Mouse (Mus musculus) limb, embryonic 15.5 days (tissue): ENCODE measurements around the gene Gm42791. TPM values are rescaled to one million over a fixed set of nuclear protein-coding genes. Genes with fewer than 3 reads are reported as not detected.

Source experiments
- ATAC-seq: fragments of 200-750 bp; cut with Nextera tagmentation; 2 replicates; pipeline ENCODE4 v1.8.0; 2017; ENCODE audit warnings: low read depth, moderate TSS enrichment; ENCODE audit not compliant: insufficient number of reproducible peaks, low FRiP score, low TSS enrichment
- H3K27ac ChIP-seq: fragments of 300-500 bp; sonication (generic); 2 replicates; pipeline ENCODE4 v1.5.1; 2015; ENCODE audit warnings: moderate library complexity, mild to moderate bottlenecking, inconsistent platforms
- H3K27me3 ChIP-seq: fragments of 300-500 bp; sonication (generic); 2 replicates; pipeline ENCODE4 v1.6.1; 2015; ENCODE audit warnings: inconsistent platforms
- H3K36me3 ChIP-seq: fragments of 300-500 bp; sonication (generic); 2 replicates; pipeline ENCODE4 v1.6.1; 2015; ENCODE audit warnings: inconsistent platforms
- H3K4me1 ChIP-seq: fragments of 300-500 bp; sonication (generic); 2 replicates; pipeline ENCODE4 v1.6.1; 2015; ENCODE audit warnings: inconsistent platforms
- H3K4me2 ChIP-seq: fragments of 300-500 bp; sonication (generic); 2 replicates; pipeline ENCODE4 v1.6.1; 2015; ENCODE audit warnings: mild to moderate bottlenecking, inconsistent platforms
- H3K4me3 ChIP-seq: fragments of 300-500 bp; sonication (generic); 2 replicates; pipeline ENCODE4 v1.5.1; 2015; ENCODE audit warnings: mild to moderate bottlenecking, inconsistent platforms
- H3K9ac ChIP-seq: fragments of 300-500 bp; sonication (generic); 2 replicates; pipeline ENCODE4 v1.6.1; 2015; ENCODE audit warnings: inconsistent platforms
- H3K9me3 ChIP-seq: fragments of 300-500 bp; sonication (generic); 2 replicates; pipeline ENCODE4 v1.6.1; 2016; ENCODE audit warnings: inconsistent platforms
- WGBS: fragments of 180-500 bp; shearing (Covaris S2); methylation state at CpG from one replicate; pipeline ENCODE4 v1.1.7; 2015; 5-methylcytosine and 5-hydroxymethylcytosine counted together
- polyA plus RNA-seq: library from polyadenylated mRNA; unstranded; fragments of >200 nt; fragmentation: Nextera tagmentation; extraction: Ambion mirVana; gene quantifications from 2 replicates; pipeline ENCODE4 v1.2.1, GENCODE M21; 2015

The Gm42791 gene
- polyA plus RNA-seq, 1 experiment from 2014 or later = 3.7 TPM

- Histone ChIP-seq H3K27me3 (no peaks in the 10 kb centered on the region), H3K27ac (no peak overlapping the region), H3K9me3 (no peaks in the 10 kb centered on the region), H3K4me3 (no peak overlapping the region), H3K9ac (no peak overlapping the region), H3K4me1 (0 out of 2 replicates have a peak, but pooled peaks cover 5% of the 10 kb centered on the region), H3K4me2 (no peak overlapping the region), H3K36me3 (peaks cover 41% of the 10 kb centered on the region)
- no peak for ATAC-seq
- 41% methylated on average over 5 of the region's 5 CpGs for WGBS
These were observed 99.9 kb downstream of the Gm42791 start for GRCm38 (mm10) chr5:148895034-148895433.

GRCm38 (mm10) chr5:148890237-148890636 is 104.7 kb downstream of the Gm42791 start:
- WGBS = 95% methylated on average over 4 of the region's 4 CpGs
- Histone ChIP-seq H3K4me1 (0 out of 2 replicates have a peak, but pooled peaks cover 5% of the 10 kb centered on the region), H3K9ac (no peak overlapping the region), H3K4me3 (no peak overlapping the region), H3K36me3 (peaks cover 57% of the 10 kb centered on the region), H3K9me3 (no peaks in the 10 kb centered on the region), H3K27ac (no peak overlapping the region), H3K4me2 (no peak overlapping the region), H3K27me3 (no peaks in the 10 kb centered on the region)
- ATAC-seq = no peak

- no peak overlapping the region for H3K9ac ChIP-seq
- WGBS = 89% methylated on average over 6 of the region's 6 CpGs
- H3K4me1 ChIP-seq = no peaks in the 10 kb centered on the region
- H3K27ac ChIP-seq = no peak overlapping the region
- no peak overlapping the region for H3K4me3 ChIP-seq
- ATAC-seq = no peak
- no peaks in the 10 kb centered on the region for H3K27me3 ChIP-seq
- no peak overlapping the region for H3K4me2 ChIP-seq
- no peaks in the 10 kb centered on the region for H3K9me3 ChIP-seq
- H3K36me3 ChIP-seq = peaks cover 59% of the 10 kb centered on the region
These were observed 106.9 kb downstream of the Gm42791 start for GRCm38 (mm10) chr5:148888032-148888431.

- Histone ChIP-seq H3K9ac (no peak overlapping the region), H3K4me3 (no peak overlapping the region)
These were observed 108.9 kb downstream of the Gm42791 start for GRCm38 (mm10) chr5:148885821-148886609.

GRCm38 (mm10) chr5:148883671-148884070 is 111.3 kb downstream of the Gm42791 start:
- no peak overlapping the region for H3K4me2 ChIP-seq

More at GRCm38 (mm10) chr5:148885821-148886609, 108.9 kb downstream of the Gm42791 start:
- 41% methylated on average over 22 of the region's 22 CpGs for WGBS
- Histone ChIP-seq H3K27ac (no peak overlapping the region), H3K27me3 (no peaks in the 10 kb centered on the region), H3K36me3 (peaks cover 48% of the 10 kb centered on the region), H3K9me3 (no peaks in the 10 kb centered on the region), H3K4me1 (no peaks in the 10 kb centered on the region), H3K4me2 (no peak overlapping the region)
- ATAC-seq = peak; percentile 67; the same call in 1 of the 2 replicates

GRCm38 (mm10) chr5:148879218-148879617 is 115.7 kb downstream of the Gm42791 start:
- peaks cover 64% of the 10 kb centered on the region for H3K36me3 ChIP-seq
- H3K27ac ChIP-seq = no peak overlapping the region
- no peak overlapping the region for H3K9ac ChIP-seq
- no peaks in the 10 kb centered on the region for H3K4me1 ChIP-seq
- WGBS = 75% methylated on average over 6 of the region's 6 CpGs
- ATAC-seq = no peak
- no peaks in the 10 kb centered on the region for H3K27me3 ChIP-seq
- H3K9me3 ChIP-seq = no peaks in the 10 kb centered on the region
- H3K4me2 ChIP-seq = no peak overlapping the region
- H3K4me3 ChIP-seq = no peak overlapping the region

More at GRCm38 (mm10) chr5:148883671-148884070, 111.3 kb downstream of the Gm42791 start:
- H3K9ac ChIP-seq = no peak overlapping the region
- 76% methylated on average over 8 of the region's 8 CpGs for WGBS
- H3K4me3 ChIP-seq = no peak overlapping the region
- H3K27ac ChIP-seq = no peak overlapping the region
- H3K4me1 ChIP-seq = no peaks in the 10 kb centered on the region
- no peak for ATAC-seq
- peaks cover 44% of the 10 kb centered on the region for H3K36me3 ChIP-seq
- no peaks in the 10 kb centered on the region for H3K27me3 ChIP-seq
- H3K9me3 ChIP-seq = no peaks in the 10 kb centered on the region

GRCm38 (mm10) chr5:148873116-148873515 is 121.8 kb downstream of the Gm42791 start:
- Histone ChIP-seq H3K9me3 (no peaks in the 10 kb centered on the region), H3K9ac (no peak overlapping the region), H3K27ac (no peak overlapping the region), H3K36me3 (peaks cover 42% of the 10 kb centered on the region), H3K4me3 (no peak overlapping the region), H3K27me3 (no peaks in the 10 kb centered on the region), H3K4me2 (no peak overlapping the region), H3K4me1 (no peaks in the 10 kb centered on the region)
- ATAC-seq = no peak
- WGBS = 87% methylated on average over 8 of the region's 8 CpGs

GRCm38 (mm10) chr5:148869583-148869982 is 125.4 kb downstream of the Gm42791 start:
- Histone ChIP-seq H3K4me3 (no peak overlapping the region), H3K4me1 (peaks cover 4% of the 10 kb centered on the region; the same call in 1 of the 2 replicates), H3K9ac (no peak overlapping the region), H3K4me2 (no peak overlapping the region), H3K27me3 (no peaks in the 10 kb centered on the region), H3K9me3 (no peaks in the 10 kb centered on the region), H3K36me3 (peaks cover 14% of the 10 kb centered on the region), H3K27ac (no peak overlapping the region)
- ATAC-seq = no peak
- WGBS = 25% methylated on average over 3 of the region's 3 CpGs

GRCm38 (mm10) chr5:148867766-148868165 is 127.2 kb downstream of the Gm42791 start:
- Histone ChIP-seq H3K27me3 (no peaks in the 10 kb centered on the region), H3K4me2 (no peak overlapping the region), H3K9ac (no peak overlapping the region), H3K9me3 (no peaks in the 10 kb centered on the region), H3K36me3 (0 out of 2 replicates have a peak, but pooled peaks cover 5% of the 10 kb centered on the region), H3K27ac (no peak overlapping the region), H3K4me1 (peaks cover 4% of the 10 kb centered on the region; the same call in 1 of the 2 replicates), H3K4me3 (no peak overlapping the region)
- 71% methylated on average over 6 of the region's 6 CpGs for WGBS
- ATAC-seq = no peak

GRCm38 (mm10) chr5:148867171-148867570 is 127.8 kb downstream of the Gm42791 start:
- Histone ChIP-seq H3K36me3 (0 out of 2 replicates have a peak, but pooled peaks cover 1% of the 10 kb centered on the region), H3K27ac (no peak overlapping the region), H3K4me2 (no peak overlapping the region), H3K9me3 (no peaks in the 10 kb centered on the region), H3K4me1 (peaks cover 4% of the 10 kb centered on the region; the same call in 1 of the 2 replicates), H3K9ac (no peak overlapping the region), H3K4me3 (no peak overlapping the region), H3K27me3 (no peaks in the 10 kb centered on the region)
- 84% methylated on average over 7 of the region's 7 CpGs for WGBS
- no peak for ATAC-seq

- no peak overlapping the region for H3K9ac ChIP-seq
- H3K4me2 ChIP-seq = no peak overlapping the region
- H3K27ac ChIP-seq = no peak overlapping the region
- H3K27me3 ChIP-seq = no peaks in the 10 kb centered on the region
- no peak overlapping the region for H3K4me3 ChIP-seq
- ATAC-seq = no peak
- H3K4me1 ChIP-seq = peaks cover 4% of the 10 kb centered on the region; the same call in 1 of the 2 replicates
- 58% methylated on average over 10 of the region's 10 CpGs for WGBS
- no peaks in the 10 kb centered on the region for H3K36me3 ChIP-seq
- no peaks in the 10 kb centered on the region for H3K9me3 ChIP-seq
These were observed 128.4 kb downstream of the Gm42791 start for GRCm38 (mm10) chr5:148866571-148866970.

- Histone ChIP-seq H3K27me3 (no peaks in the 10 kb centered on the region), H3K9ac (no peak overlapping the region), H3K4me2 (no peak overlapping the region), H3K4me1 (peaks cover 4% of the 10 kb centered on the region; the same call in 1 of the 2 replicates), H3K27ac (no peak overlapping the region), H3K36me3 (no peaks in the 10 kb centered on the region), H3K4me3 (no peak overlapping the region), H3K9me3 (no peaks in the 10 kb centered on the region)
- WGBS = 48% methylated on average over 6 of the region's 6 CpGs
- no peak for ATAC-seq
These were observed 131.5 kb downstream of the Gm42791 start for GRCm38 (mm10) chr5:148863409-148863808.
